In genomic region chr5:113855696-113856095, GRCm38 (mm10) we compare ENCODE assay signal across 8 mouse cellular contexts. TPM values are rescaled to one million over a fixed set of nuclear protein-coding genes. Genes with fewer than 3 reads are reported as not detected.
DNase-seq lines count a peak whose midpoint lies in the region; ATAC-seq and TF ChIP-seq lines count a peak whose summit lies in the region.

No protein-coding gene starts in this region.

- H3K27ac ChIP-seq in forebrain, embryonic 11.5 days (ENCODE audit: low read depth, low read length): peak overlapping the region; percentile 53
- H3K27ac ChIP-seq in hindbrain, postnatal 0 days: 0 out of 2 replicates have a peak overlapping the region, but pooled peaks have one; percentile 27
- peak overlapping the region; percentile 80 for H3K27ac ChIP-seq in midbrain, embryonic 13.5 days

- H3K4me1 ChIP-seq in forebrain, embryonic 11.5 days (replicated peaks; ENCODE audit: control insufficient read depth, insufficient read depth, low read length): peaks cover 6% of the 10 kb centered on the region; the same call in 1 of the 2 replicates
- H3K4me1 ChIP-seq in hindbrain, postnatal 0 days (ENCODE audit: insufficient read depth, low read length): no peaks in the 10 kb centered on the region; the same call in 1 of the 2 replicates
- H3K4me1 ChIP-seq in midbrain, embryonic 13.5 days (replicated peaks): peaks cover 52% of the 10 kb centered on the region

- DNase-seq in frontal cortex, adult 2 months (ENCODE audit: extremely low spot score in 1 of 2, low spot score in 1 of 2): no peak
- DNase-seq in forebrain, embryonic 11.5 days (ENCODE audit: low spot score): no peak
- peak; percentile 57 for DNase-seq in hindbrain, postnatal 0 days (ENCODE audit: low spot score)
- no peak for DNase-seq in frontal cortex, postnatal 14 days (ENCODE audit: low spot score in 2 of 2)
- no peak for DNase-seq in thymus, postnatal 14 days

- H3K4me2 ChIP-seq in forebrain, embryonic 11.5 days (ENCODE audit: low read depth, low read length, severe bottlenecking): no peak overlapping the region
- no peak overlapping the region for H3K4me2 ChIP-seq in hindbrain, postnatal 0 days (ENCODE audit: low read depth, low read length)
- no peak overlapping the region for H3K4me2 ChIP-seq in midbrain, embryonic 13.5 days (replicated peaks)

- ATAC-seq in frontal cortex, adult (ENCODE audit: low TSS enrichment): 0 out of 2 replicates have a peak, but pooled peaks have one; percentile 14
- peak; percentile 46; the same call in 1 of the 2 replicates for ATAC-seq in forebrain, embryonic 11.5 days (replicated peaks; ENCODE audit: low FRiP score)
- peak; percentile 66 for ATAC-seq in hindbrain, postnatal 0 days
- peak; percentile 78 for ATAC-seq in midbrain, embryonic 13.5 days
- ATAC-seq in CD4-positive, CD25-positive, alpha-beta regulatory T cell, adult 4 months: no peak

- H3K4me3 ChIP-seq in forebrain, embryonic 11.5 days (ENCODE audit: low read depth, low read length): no peak overlapping the region
- H3K4me3 ChIP-seq in hindbrain, postnatal 0 days (ENCODE audit: low read length): no peak overlapping the region
- no peak overlapping the region for H3K4me3 ChIP-seq in midbrain, embryonic 13.5 days (replicated peaks)

- WGBS in forebrain, embryonic 11.5 days: 50% methylated on average over 3 of the region's 3 CpGs
- WGBS in hindbrain, postnatal 0 days: 34% methylated on average over 3 of the region's 3 CpGs
- WGBS in midbrain, embryonic 13.5 days: 41% methylated on average over 3 of the region's 3 CpGs

- peaks cover under 1% of the 10 kb centered on the region; the same call in 1 of the 2 replicates for H3K36me3 ChIP-seq in forebrain, embryonic 11.5 days (ENCODE audit: control insufficient read depth, insufficient read depth, low read length)
- peaks cover 3% of the 10 kb centered on the region; the same call in 1 of the 2 replicates for H3K36me3 ChIP-seq in hindbrain, postnatal 0 days (ENCODE audit: insufficient read depth, low read length)
- peaks cover 18% of the 10 kb centered on the region for H3K36me3 ChIP-seq in midbrain, embryonic 13.5 days

- H3K9ac ChIP-seq in forebrain, embryonic 11.5 days (ENCODE audit: low read length): no peak overlapping the region
- no peak overlapping the region for H3K9ac ChIP-seq in hindbrain, postnatal 0 days (replicated peaks; ENCODE audit: low read length)
- peak overlapping the region; percentile 40; the same call in 1 of the 2 replicates for H3K9ac ChIP-seq in midbrain, embryonic 13.5 days (replicated peaks)

- no peaks in the 10 kb centered on the region for H3K27me3 ChIP-seq in forebrain, embryonic 11.5 days (ENCODE audit: control insufficient read depth, insufficient read depth, low read length)
- H3K27me3 ChIP-seq in hindbrain, postnatal 0 days (ENCODE audit: insufficient read depth, low read length): no peaks in the 10 kb centered on the region
- H3K27me3 ChIP-seq in midbrain, embryonic 13.5 days: no peaks in the 10 kb centered on the region

- H3K9me3 ChIP-seq in forebrain, embryonic 11.5 days (ENCODE audit: control insufficient read depth, low read length): no peaks in the 10 kb centered on the region
- no peaks in the 10 kb centered on the region for H3K9me3 ChIP-seq in hindbrain, postnatal 0 days (ENCODE audit: low read length)
- no peaks in the 10 kb centered on the region for H3K9me3 ChIP-seq in midbrain, embryonic 13.5 days

- TF ChIP-seq CTCF in hindbrain, postnatal 0 days (IDR thresholded peaks at IDR 0.05; ENCODE audit: low read depth): no peak

RNA-seq across cellular contexts. Expression of gene Selplg, which starts 23.3 kb away (rescaled TPM):
- polyA plus RNA-seq in frontal cortex, adult 2 months (2012; rRNA removed): 34.0 and 40.3 TPM in 2 replicates
- polyA plus RNA-seq in forebrain, embryonic 11.5 days (2014; fragmentation: Nextera tagmentation; extraction: Ambion mirVana): 0.67 and 1.4 TPM in 2 replicates
- total RNA-seq in hindbrain, postnatal 0 days (2014; rRNA removed): 2.8 and 4.1 TPM in 2 replicates
- 1.8 and 2.2 TPM in 2 replicates for polyA plus RNA-seq in hindbrain, postnatal 0 days (2015; fragmentation: Nextera tagmentation; extraction: Ambion mirVana)
- 0.98 and 1.2 TPM in 2 replicates for polyA plus RNA-seq in midbrain, embryonic 13.5 days (2015; fragmentation: Nextera tagmentation; extraction: Ambion mirVana)
- 100 to 1,000 TPM; 473 to 498 TPM for polyA plus RNA-seq in CD4-positive, CD25-positive, alpha-beta regulatory T cell, adult 4 months (2017; shearing (Covaris generic))

RNA-seq across cellular contexts. Expression of gene Coro1c, which starts 52.9 kb away (rescaled TPM):
- polyA plus RNA-seq in frontal cortex, adult 2 months (2012; rRNA removed): 74.9 and 84.3 TPM in 2 replicates
- 231 and 246 TPM in 2 replicates for polyA plus RNA-seq in forebrain, embryonic 11.5 days (2014; fragmentation: Nextera tagmentation; extraction: Ambion mirVana)
- total RNA-seq in hindbrain, postnatal 0 days (2014; rRNA removed): 151 and 159 TPM in 2 replicates
- polyA plus RNA-seq in hindbrain, postnatal 0 days (2015; fragmentation: Nextera tagmentation; extraction: Ambion mirVana): 140 and 149 TPM in 2 replicates
- 214 and 215 TPM in 2 replicates for polyA plus RNA-seq in midbrain, embryonic 13.5 days (2015; fragmentation: Nextera tagmentation; extraction: Ambion mirVana)
- polyA plus RNA-seq in CD4-positive, CD25-positive, alpha-beta regulatory T cell, adult 4 months (2017; shearing (Covaris generic)): 10 to 100 TPM; 43.2 to 59.6 TPM

RNA-seq across cellular contexts. Expression of gene Tmem119, which starts 55.4 kb away (rescaled TPM):
- 17.6 and 22.6 TPM in 2 replicates for polyA plus RNA-seq in frontal cortex, adult 2 months (2012; rRNA removed)
- 11.6 and 14.5 TPM in 2 replicates for polyA plus RNA-seq in forebrain, embryonic 11.5 days (2014; fragmentation: Nextera tagmentation; extraction: Ambion mirVana)
- total RNA-seq in hindbrain, postnatal 0 days (2014; rRNA removed): 5.2 and 9.2 TPM in 2 replicates
- polyA plus RNA-seq in hindbrain, postnatal 0 days (2015; fragmentation: Nextera tagmentation; extraction: Ambion mirVana): 7.3 and 7.6 TPM in 2 replicates
- 4.3 and 5.6 TPM in 2 replicates for polyA plus RNA-seq in midbrain, embryonic 13.5 days (2015; fragmentation: Nextera tagmentation; extraction: Ambion mirVana)
- not detected for polyA plus RNA-seq in CD4-positive, CD25-positive, alpha-beta regulatory T cell, adult 4 months (2017; shearing (Covaris generic))

Comparison
In these comparisons a context has a peak if more than half of its experiments do, and no peak if none do; other contexts are left out.
1. H3K27ac ChIP-seq: peak in every context shown above with its lines; median percentile 80 in midbrain, embryonic 13.5 days; 53 in forebrain, embryonic 11.5 days; 27 in hindbrain, postnatal 0 days.
2. RNA of gene Selplg, which starts 23.3 kb away (polyA plus RNA-seq): 473 to 498 TPM in CD4-positive, CD25-positive, alpha-beta regulatory T cell, adult 4 months and 34.0 to 40.3 TPM in frontal cortex, adult 2 months; 1.8 to 2.2 TPM in hindbrain, postnatal 0 days, 0.98 to 1.2 TPM in midbrain, embryonic 13.5 days and 0.67 to 1.4 TPM in forebrain, embryonic 11.5 days; every median in the first group is over 10 times any median in the second.